Mouse (Mus musculus): ENCODE measurements around the gene Ubald2. TPM values are rescaled to one million over a fixed set of nuclear protein-coding genes. Genes with fewer than 3 reads are reported as not detected.

Ubald2 gene
- polyA plus RNA-seq (2011; ENCODE audit: insufficient read depth, insufficient read length, low read depth, missing spikeins) = 443 and 531 TPM in 2 replicates

GRCm38 (mm10) chr11:116433356-116434286 lies at the start of gene Ubald2:
TSS of gene Ubald2 (plus strand) at chr11:116434094.
- peaks cover 17% of the 10 kb centered on the region for H3K36me3 ChIP-seq (ENCODE audit: control insufficient read depth, insufficient read depth, low read length, poor library complexity, severe bottlenecking)
- H3K27me3 ChIP-seq (ENCODE audit: control insufficient read depth, insufficient read depth, low read length, poor library complexity, severe bottlenecking) = no peaks in the 10 kb centered on the region
- peaks cover 3% of the 10 kb centered on the region for H3K4me1 ChIP-seq (ENCODE audit: control insufficient read depth, insufficient read depth, low read length)
- H3K9me3 ChIP-seq (replicated peaks; ENCODE audit: control insufficient read depth, insufficient read depth, low read length, poor library complexity, severe bottlenecking) = no peaks in the 10 kb centered on the region
- H3K27ac ChIP-seq (ENCODE audit: insufficient read depth, low read length) = peak within 1 kb of the TSS; percentile 91
- TF ChIP-seq POLR2A (IDR thresholded peaks at IDR 0.05; ENCODE audit: insufficient read depth, low read length) = no peak
- no peak for TF ChIP-seq CTCF (IDR thresholded peaks at IDR 0.05; ENCODE audit: low read depth, low read length)
- no peak for TF ChIP-seq EP300 (IDR thresholded peaks at IDR 0.05; ENCODE audit: insufficient read depth, low read depth, low read length)
- peak within 1 kb of the TSS; percentile 74 for H3K4me3 ChIP-seq (ENCODE audit: low read depth, low read length)
- peak within 1 kb of the TSS; percentile 94 for H3K9ac ChIP-seq (ENCODE audit: low read depth, poor library complexity, severe bottlenecking)

- Histone ChIP-seq H3K36me3 (ENCODE audit: control insufficient read depth, insufficient read depth, low read length, poor library complexity, severe bottlenecking) (no peaks in the 10 kb centered on the region), H3K9me3 (replicated peaks; ENCODE audit: control insufficient read depth, insufficient read depth, low read length, poor library complexity, severe bottlenecking) (no peaks in the 10 kb centered on the region), H3K4me1 (ENCODE audit: control insufficient read depth, insufficient read depth, low read length) (peaks cover 10% of the 10 kb centered on the region), H3K27ac (ENCODE audit: insufficient read depth, low read length) (no peak overlapping the region), H3K27me3 (ENCODE audit: control insufficient read depth, insufficient read depth, low read length, poor library complexity, severe bottlenecking) (no peaks in the 10 kb centered on the region), H3K4me3 (ENCODE audit: low read depth, low read length) (no peak overlapping the region), H3K9ac (ENCODE audit: low read depth, poor library complexity, severe bottlenecking) (no peak overlapping the region; the same call in 1 of the 2 replicates)
- TF ChIP-seq CTCF (IDR thresholded peaks at IDR 0.05; ENCODE audit: low read depth, low read length) = no peak
- TF ChIP-seq POLR2A (IDR thresholded peaks at IDR 0.05; ENCODE audit: insufficient read depth, low read length) = no peak
- TF ChIP-seq EP300 (IDR thresholded peaks at IDR 0.05; ENCODE audit: insufficient read depth, low read depth, low read length) = no peak
Measured at GRCm38 (mm10) chr11:116384171-116384570, 49.7 kb upstream of the Ubald2 start.

GRCm38 (mm10) chr11:116385999-116386398 lies 47.9 kb upstream of the Ubald2 start:
- Histone ChIP-seq H3K4me1 (ENCODE audit: control insufficient read depth, insufficient read depth, low read length) (peaks cover 10% of the 10 kb centered on the region), H3K9ac (ENCODE audit: low read depth, poor library complexity, severe bottlenecking) (no peak overlapping the region), H3K4me3 (ENCODE audit: low read depth, low read length) (no peak overlapping the region), H3K36me3 (ENCODE audit: control insufficient read depth, insufficient read depth, low read length, poor library complexity, severe bottlenecking) (no peaks in the 10 kb centered on the region), H3K27me3 (ENCODE audit: control insufficient read depth, insufficient read depth, low read length, poor library complexity, severe bottlenecking) (no peaks in the 10 kb centered on the region), H3K9me3 (replicated peaks; ENCODE audit: control insufficient read depth, insufficient read depth, low read length, poor library complexity, severe bottlenecking) (no peaks in the 10 kb centered on the region), H3K27ac (ENCODE audit: insufficient read depth, low read length) (no peak overlapping the region)
- TF ChIP-seq POLR2A (IDR thresholded peaks at IDR 0.05; ENCODE audit: insufficient read depth, low read length) = no peak
- TF ChIP-seq EP300 (IDR thresholded peaks at IDR 0.05; ENCODE audit: insufficient read depth, low read depth, low read length) = no peak
- TF ChIP-seq CTCF (IDR thresholded peaks at IDR 0.05; ENCODE audit: low read depth, low read length) = no peak

- H3K4me1 ChIP-seq (ENCODE audit: control insufficient read depth, insufficient read depth, low read length) = peaks cover 10% of the 10 kb centered on the region
- H3K9ac ChIP-seq (ENCODE audit: low read depth, poor library complexity, severe bottlenecking) = no peak overlapping the region
- H3K9me3 ChIP-seq (replicated peaks; ENCODE audit: control insufficient read depth, insufficient read depth, low read length, poor library complexity, severe bottlenecking) = no peaks in the 10 kb centered on the region
- peak; percentile 55; the same call in 1 of the 2 replicates for TF ChIP-seq EP300 (IDR thresholded peaks at IDR 0.05; ENCODE audit: insufficient read depth, low read depth, low read length)
- TF ChIP-seq POLR2A (IDR thresholded peaks at IDR 0.05; ENCODE audit: insufficient read depth, low read length) = no peak
- H3K4me3 ChIP-seq (ENCODE audit: low read depth, low read length) = no peak overlapping the region
- peak overlapping the region; percentile 22; the same call in 1 of the 2 replicates for H3K27ac ChIP-seq (ENCODE audit: insufficient read depth, low read length)
- no peaks in the 10 kb centered on the region for H3K27me3 ChIP-seq (ENCODE audit: control insufficient read depth, insufficient read depth, low read length, poor library complexity, severe bottlenecking)
- no peaks in the 10 kb centered on the region for H3K36me3 ChIP-seq (ENCODE audit: control insufficient read depth, insufficient read depth, low read length, poor library complexity, severe bottlenecking)
Measured at GRCm38 (mm10) chr11:116387086-116388071, 46.5 kb upstream of the Ubald2 start.

- peak overlapping the region; percentile 39 for H3K27ac ChIP-seq (ENCODE audit: insufficient read depth, low read length)
- H3K4me3 ChIP-seq (ENCODE audit: low read depth, low read length) = no peak overlapping the region
- TF ChIP-seq CTCF (IDR thresholded peaks at IDR 0.05; ENCODE audit: low read depth, low read length) (no peak), EP300 (IDR thresholded peaks at IDR 0.05; ENCODE audit: insufficient read depth, low read depth, low read length) (no peak), POLR2A (IDR thresholded peaks at IDR 0.05; ENCODE audit: insufficient read depth, low read length) (no peak)
- no peaks in the 10 kb centered on the region for H3K36me3 ChIP-seq (ENCODE audit: control insufficient read depth, insufficient read depth, low read length, poor library complexity, severe bottlenecking)
- no peak overlapping the region; the same call in 1 of the 2 replicates for H3K9ac ChIP-seq (ENCODE audit: low read depth, poor library complexity, severe bottlenecking)
- H3K9me3 ChIP-seq (replicated peaks; ENCODE audit: control insufficient read depth, insufficient read depth, low read length, poor library complexity, severe bottlenecking) = no peaks in the 10 kb centered on the region
- H3K4me1 ChIP-seq (ENCODE audit: control insufficient read depth, insufficient read depth, low read length) = peaks cover 10% of the 10 kb centered on the region
- no peaks in the 10 kb centered on the region for H3K27me3 ChIP-seq (ENCODE audit: control insufficient read depth, insufficient read depth, low read length, poor library complexity, severe bottlenecking)
Measured at GRCm38 (mm10) chr11:116388841-116389480, 44.9 kb upstream of the Ubald2 start.
